Mouse (Mus musculus): ENCODE data around the gene Neu1. TPM values are rescaled to one million over a fixed set of nuclear protein-coding genes. Genes with fewer than 3 reads are reported as not detected.

Neu1 gene
- polyA plus RNA-seq, 1 experiment: 33.6 TPM

DNA sequence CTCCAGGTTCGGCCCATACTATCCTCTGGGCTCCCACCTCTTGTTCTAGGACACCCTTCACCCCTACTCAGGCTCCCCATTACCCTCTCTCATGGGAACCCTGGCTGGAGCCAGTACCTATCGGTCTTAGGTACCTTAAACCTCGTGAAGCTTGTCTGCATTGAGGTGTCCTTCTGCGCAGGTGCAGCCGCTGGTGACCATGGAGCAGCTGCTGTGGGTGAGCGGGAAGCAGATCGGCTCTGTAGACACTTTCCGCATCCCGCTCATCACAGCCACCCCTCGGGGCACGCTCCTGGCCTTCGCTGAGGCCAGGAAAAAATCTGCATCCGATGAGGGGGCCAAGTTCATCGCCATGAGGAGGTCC, 664 bp downstream of the Neu1 start:
- peak overlapping the region; percentile 57 for H3K27ac ChIP-seq (ENCODE audit: control insufficient read depth, insufficient read depth, low read depth, low read length, poor library complexity)
- peaks cover 7% of the 10 kb centered on the region; the same call in 1 of the 2 replicates for H3K4me1 ChIP-seq (ENCODE audit: control insufficient read depth, insufficient read depth, low read length)

DNA sequence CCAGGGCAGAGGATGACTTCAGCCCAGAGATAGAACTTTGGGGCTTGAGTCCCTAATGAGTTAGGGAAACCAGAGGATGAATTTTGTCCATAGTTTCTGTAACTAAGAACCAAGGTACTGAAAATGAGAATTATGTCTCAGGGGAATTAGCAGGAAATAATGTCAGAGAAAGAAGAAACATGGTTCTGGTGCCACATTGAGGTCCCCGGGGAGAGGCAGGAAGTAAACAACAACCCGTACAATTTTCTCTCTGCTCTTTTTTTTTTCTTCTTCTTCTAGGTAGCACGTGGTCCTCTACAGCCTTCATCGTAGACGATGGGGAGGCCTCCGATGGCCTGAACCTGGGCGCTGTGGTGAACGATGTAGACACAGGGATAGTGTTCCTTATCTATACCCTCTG, 1.2 kb downstream of the Neu1 start:
- Histone ChIP-seq H3K4me3 (replicated peaks; ENCODE audit: control insufficient read depth, low read depth, low read length) (peak overlapping the region; percentile 89), H3K4me1 (ENCODE audit: control insufficient read depth, insufficient read depth, low read length) (peaks cover 8% of the 10 kb centered on the region; the same call in 1 of the 2 replicates), H3K27ac (ENCODE audit: control insufficient read depth, insufficient read depth, low read depth, low read length, poor library complexity) (peak overlapping the region; percentile 57)
- WGBS: 34% methylated on average over 8 of the region's 8 CpGs
- TF ChIP-seq CTCF (IDR thresholded peaks at IDR 0.05; ENCODE audit: control insufficient read depth, insufficient read depth, low read length) (no peak), POLR2A (IDR thresholded peaks at IDR 0.05; ENCODE audit: borderline replicate concordance, control insufficient read depth, low read depth, low read length) (no peak)

More for the DNA sequence above, 664 bp downstream of the Neu1 start:
- peak overlapping the region; percentile 89 for H3K4me3 ChIP-seq (replicated peaks; ENCODE audit: control insufficient read depth, low read depth, low read length)
- no peak for TF ChIP-seq CTCF (IDR thresholded peaks at IDR 0.05; ENCODE audit: control insufficient read depth, insufficient read depth, low read length)
- TF ChIP-seq POLR2A (IDR thresholded peaks at IDR 0.05; ENCODE audit: borderline replicate concordance, control insufficient read depth, low read depth, low read length): no peak
- 5% methylated on average over 14 of the region's 14 CpGs for WGBS

GRCm38 (mm10) chr17:34934031-34934430, 3.0 kb downstream of the Neu1 start:
- TF ChIP-seq CTCF (IDR thresholded peaks at IDR 0.05; ENCODE audit: control insufficient read depth, insufficient read depth, low read length) (no peak), POLR2A (IDR thresholded peaks at IDR 0.05; ENCODE audit: borderline replicate concordance, control insufficient read depth, low read depth, low read length) (0 out of 2 replicates have a peak, but pooled peaks have one; percentile 11)

GRCm38 (mm10) chr17:34934830-34935229, 3.8 kb downstream of the Neu1 start:
- Histone ChIP-seq H3K4me1 (ENCODE audit: control insufficient read depth, insufficient read depth, low read length) (peaks cover 11% of the 10 kb centered on the region; the same call in 1 of the 2 replicates), H3K27ac (ENCODE audit: control insufficient read depth, insufficient read depth, low read depth, low read length, poor library complexity) (peak overlapping the region; percentile 83), H3K4me3 (replicated peaks; ENCODE audit: control insufficient read depth, low read depth, low read length) (peak overlapping the region; percentile 5)
- TF ChIP-seq CTCF (IDR thresholded peaks at IDR 0.05; ENCODE audit: control insufficient read depth, insufficient read depth, low read length) (no peak), POLR2A (IDR thresholded peaks at IDR 0.05; ENCODE audit: borderline replicate concordance, control insufficient read depth, low read depth, low read length) (no peak)
- WGBS: 36% methylated on average over 8 of the region's 8 CpGs

More at GRCm38 (mm10) chr17:34934031-34934430, 3.0 kb downstream of the Neu1 start:
- H3K27ac ChIP-seq (ENCODE audit: control insufficient read depth, insufficient read depth, low read depth, low read length, poor library complexity): peak overlapping the region; percentile 83
- peaks cover 10% of the 10 kb centered on the region; the same call in 1 of the 2 replicates for H3K4me1 ChIP-seq (ENCODE audit: control insufficient read depth, insufficient read depth, low read length)
- 79% methylated on average over 24 of the region's 24 CpGs for WGBS
- no peak overlapping the region for H3K4me3 ChIP-seq (replicated peaks; ENCODE audit: control insufficient read depth, low read depth, low read length)

- WGBS: 42% methylated on average over 6 of the region's 6 CpGs
- Histone ChIP-seq H3K27ac (ENCODE audit: control insufficient read depth, insufficient read depth, low read depth, low read length, poor library complexity) (peak overlapping the region; percentile 69; the same call in 1 of the 2 replicates), H3K4me3 (replicated peaks; ENCODE audit: control insufficient read depth, low read depth, low read length) (no peak overlapping the region), H3K4me1 (ENCODE audit: control insufficient read depth, insufficient read depth, low read length) (peaks cover 11% of the 10 kb centered on the region; the same call in 1 of the 2 replicates)
- TF ChIP-seq POLR2A (IDR thresholded peaks at IDR 0.05; ENCODE audit: borderline replicate concordance, control insufficient read depth, low read depth, low read length): no peak
- TF ChIP-seq CTCF (IDR thresholded peaks at IDR 0.05; ENCODE audit: control insufficient read depth, insufficient read depth, low read length): no peak
These were observed 7.0 kb downstream of the Neu1 start for GRCm38 (mm10) chr17:34937960-34938505.

DNA sequence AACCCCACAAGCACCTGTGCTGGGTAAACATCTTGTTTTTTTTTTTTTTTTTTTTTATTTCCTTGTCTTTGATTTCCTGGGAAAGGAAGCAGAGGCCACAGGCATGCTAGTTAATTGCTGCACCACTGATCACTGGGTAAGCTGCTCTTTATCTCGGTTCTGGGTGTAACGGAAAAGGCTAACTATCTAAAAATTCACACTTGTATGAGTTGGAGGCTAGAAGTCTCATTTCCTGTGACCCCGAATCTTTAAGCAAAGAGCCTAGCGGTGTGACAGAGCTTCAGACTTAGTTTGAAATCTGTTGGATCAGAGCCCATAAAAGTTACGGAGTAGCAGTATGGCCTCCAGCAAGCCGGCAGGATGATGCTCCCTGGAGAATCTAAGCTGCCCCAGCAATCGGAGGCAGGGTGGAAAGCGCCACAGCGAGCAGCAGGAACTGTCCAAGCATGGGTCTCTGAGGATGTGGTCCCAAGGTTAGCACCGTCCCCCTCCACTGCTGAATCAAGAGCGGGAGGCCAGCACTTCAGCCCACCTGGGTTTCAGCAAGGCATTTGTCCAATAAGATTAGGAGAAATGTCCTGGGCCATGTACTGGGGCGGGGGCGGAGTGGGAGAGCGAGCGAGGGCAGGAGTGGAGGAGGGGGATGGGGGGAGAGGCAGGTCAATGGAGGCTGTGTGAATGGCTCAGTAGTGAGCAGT, 10.4 kb downstream of the Neu1 start:
- Histone ChIP-seq H3K4me3 (replicated peaks; ENCODE audit: control insufficient read depth, low read depth, low read length) (no peak overlapping the region), H3K4me1 (ENCODE audit: control insufficient read depth, insufficient read depth, low read length) (peaks cover 5% of the 10 kb centered on the region; the same call in 1 of the 2 replicates), H3K27ac (ENCODE audit: control insufficient read depth, insufficient read depth, low read depth, low read length, poor library complexity) (no peak overlapping the region)
- no peak for TF ChIP-seq POLR2A (IDR thresholded peaks at IDR 0.05; ENCODE audit: borderline replicate concordance, control insufficient read depth, low read depth, low read length)
- TF ChIP-seq CTCF (IDR thresholded peaks at IDR 0.05; ENCODE audit: control insufficient read depth, insufficient read depth, low read length): no peak
- WGBS: 56% methylated on average over 15 of the region's 15 CpGs

DNA sequence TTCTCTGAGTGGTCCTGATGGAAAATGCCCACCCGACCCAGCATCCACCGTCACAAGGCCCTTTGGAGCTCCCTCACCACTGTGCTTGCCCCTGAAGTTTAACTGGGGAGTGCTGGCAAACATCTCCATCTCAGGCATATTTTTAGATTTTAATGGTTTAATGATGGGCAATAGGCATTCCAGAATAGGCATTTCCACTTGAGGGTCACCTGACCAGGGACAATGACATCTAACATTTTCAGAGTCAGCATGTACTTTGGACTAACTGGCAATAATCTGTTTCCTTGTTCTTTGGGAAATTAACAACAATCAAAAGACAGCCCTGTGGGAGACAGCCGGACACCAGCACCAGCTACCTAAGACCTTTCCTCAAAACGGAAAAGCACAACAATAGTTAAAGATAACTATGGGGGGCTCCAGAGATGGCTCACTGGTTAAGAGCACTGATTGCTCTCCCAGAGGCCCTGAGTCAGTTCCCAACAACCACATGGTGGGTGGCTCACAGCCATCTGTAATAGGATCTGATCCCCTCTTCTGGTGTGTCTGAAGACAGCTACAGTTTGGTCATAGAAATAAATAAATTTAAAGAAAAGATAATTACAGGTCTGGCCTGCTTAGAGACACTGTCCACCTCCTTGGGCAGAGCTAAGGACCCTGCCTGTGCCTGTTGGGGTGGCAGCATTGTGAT, 12.2 kb downstream of the Neu1 start:
- H3K4me3 ChIP-seq (replicated peaks; ENCODE audit: control insufficient read depth, low read depth, low read length): no peak overlapping the region
- no peak for TF ChIP-seq CTCF (IDR thresholded peaks at IDR 0.05; ENCODE audit: control insufficient read depth, insufficient read depth, low read length)
- 84% methylated on average over 4 of the region's 4 CpGs for WGBS
- H3K4me1 ChIP-seq (ENCODE audit: control insufficient read depth, insufficient read depth, low read length): peaks cover 2% of the 10 kb centered on the region; the same call in 1 of the 2 replicates
- H3K27ac ChIP-seq (ENCODE audit: control insufficient read depth, insufficient read depth, low read depth, low read length, poor library complexity): no peak overlapping the region

- Histone ChIP-seq H3K4me1 (ENCODE audit: control insufficient read depth, insufficient read depth, low read length) (no peaks in the 10 kb centered on the region; the same call in 1 of the 2 replicates), H3K27ac (ENCODE audit: control insufficient read depth, insufficient read depth, low read depth, low read length, poor library complexity) (no peak overlapping the region), H3K4me3 (replicated peaks; ENCODE audit: control insufficient read depth, low read depth, low read length) (no peak overlapping the region)
- no peak for TF ChIP-seq CTCF (IDR thresholded peaks at IDR 0.05; ENCODE audit: control insufficient read depth, insufficient read depth, low read length)
- no peak for TF ChIP-seq POLR2A (IDR thresholded peaks at IDR 0.05; ENCODE audit: borderline replicate concordance, control insufficient read depth, low read depth, low read length)
These were observed 13.3 kb downstream of the Neu1 start for GRCm38 (mm10) chr17:34944362-34944761.
